Mouse (Mus musculus) bone marrow, adult 2 months (tissue): Measurements from ENCODE around the gene Tefm.

Experiments used
- CTCF ChIP-seq: fragments of 200-500 bp; IDR thresholded peaks from 2 replicates; pipeline ENCODE4 v1.5.1; 2011; ENCODE audit warnings: low read length, control low read depth; ENCODE audit not compliant: control insufficient read depth, insufficient read depth
- POLR2A ChIP-seq: fragments of 200-500 bp; IDR thresholded peaks from 2 replicates; pipeline ENCODE4 v1.6.1; 2011; ENCODE audit warnings: low read depth, mild to moderate bottlenecking, control low read depth, low read length, borderline replicate concordance; ENCODE audit not compliant: control insufficient read depth

DNA sequence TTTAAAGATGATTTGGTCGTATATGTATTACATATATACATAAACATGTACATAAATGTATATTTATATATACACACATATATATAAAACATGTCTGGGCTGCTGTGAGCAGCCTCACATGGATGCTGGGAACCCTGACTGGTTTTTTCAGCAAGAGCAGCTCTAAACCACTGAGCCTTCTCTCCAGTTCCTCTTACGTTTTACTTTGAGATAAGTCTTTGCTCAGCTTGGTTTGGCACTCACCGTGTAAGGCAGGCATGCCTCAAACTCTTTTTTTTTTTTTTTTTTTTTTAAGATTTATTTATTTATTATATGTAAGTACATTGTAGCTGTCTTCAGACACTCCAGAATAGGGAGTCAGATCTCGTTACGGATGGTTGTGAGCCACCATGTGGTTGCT, 8.6 kb upstream of the Tefm start:
- TF ChIP-seq CTCF (no peak), POLR2A (no peak)
